Mouse (Mus musculus) kidney, postnatal 14 days (tissue): ENCODE data around the gene Tpcn2.
A peak's percentile ranks its signal among the peaks of the same experiment; 100 is the strongest.

Source experiments
- DNase-seq: peaks from one replicate; pipeline ENCODE4 v3.0.0; 2022; ENCODE audit warnings: mixed read lengths

The Tpcn2 gene

DNA sequence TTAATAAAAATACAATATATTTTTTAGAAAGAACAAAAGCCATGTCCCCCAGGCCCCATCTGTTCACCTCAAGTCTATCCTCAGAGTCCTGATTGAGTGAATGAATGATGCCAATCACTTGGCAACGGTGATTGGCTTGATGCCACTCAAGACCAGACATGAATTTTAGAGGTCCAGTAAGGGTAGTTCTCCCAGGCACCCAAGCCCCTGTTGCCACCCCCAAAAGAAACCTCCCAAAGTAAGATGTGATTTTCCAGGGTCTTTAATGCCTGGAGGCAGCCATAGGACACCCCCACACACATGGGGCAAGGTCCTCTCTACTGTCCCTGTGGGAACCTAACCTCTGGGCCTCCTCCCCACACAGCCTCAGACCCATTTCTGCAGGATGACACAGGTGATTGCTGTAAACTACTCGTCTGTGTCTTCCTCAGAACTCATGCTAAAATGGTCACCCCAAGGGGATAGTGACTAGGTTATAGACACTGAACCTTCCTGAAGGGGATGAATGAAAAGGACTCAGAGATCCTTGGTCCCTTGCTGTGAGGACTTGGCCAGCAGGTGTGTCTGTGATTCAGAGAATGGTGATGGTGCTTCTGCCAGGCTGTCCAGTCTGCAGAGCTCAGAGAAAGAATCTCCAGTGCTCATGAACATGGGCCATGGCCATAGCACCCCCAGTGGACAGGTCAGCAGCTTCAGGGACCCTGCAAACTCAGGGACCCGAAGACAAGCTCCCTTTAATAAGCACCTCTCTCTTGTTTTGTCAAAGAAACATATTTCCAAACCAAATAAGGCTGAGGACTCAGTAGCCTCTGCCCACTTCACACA is 15.1 kb upstream of the Tpcn2 start:
- DNase-seq: no peak

DNA sequence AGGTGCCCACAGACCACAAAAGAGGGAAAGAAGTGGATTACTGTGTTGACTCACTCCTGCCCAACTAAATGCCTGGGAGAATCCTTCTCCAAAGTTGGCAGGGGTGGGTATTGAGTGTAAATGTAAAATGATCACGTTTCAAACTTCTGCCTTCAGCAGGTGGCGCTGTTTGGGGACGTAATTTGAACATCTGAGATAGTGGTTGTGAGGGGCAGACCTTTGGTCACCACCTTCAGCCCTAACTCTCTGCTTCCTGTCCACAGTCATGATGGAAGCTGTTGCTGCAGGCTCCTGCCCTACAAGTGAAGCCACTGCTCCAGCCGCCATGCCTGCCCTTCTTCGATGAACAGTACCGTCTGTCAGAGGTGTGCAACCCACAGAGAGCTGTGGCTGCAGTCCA is 10.0 kb upstream of the Tpcn2 start:
- DNase-seq: no peak

DNA sequence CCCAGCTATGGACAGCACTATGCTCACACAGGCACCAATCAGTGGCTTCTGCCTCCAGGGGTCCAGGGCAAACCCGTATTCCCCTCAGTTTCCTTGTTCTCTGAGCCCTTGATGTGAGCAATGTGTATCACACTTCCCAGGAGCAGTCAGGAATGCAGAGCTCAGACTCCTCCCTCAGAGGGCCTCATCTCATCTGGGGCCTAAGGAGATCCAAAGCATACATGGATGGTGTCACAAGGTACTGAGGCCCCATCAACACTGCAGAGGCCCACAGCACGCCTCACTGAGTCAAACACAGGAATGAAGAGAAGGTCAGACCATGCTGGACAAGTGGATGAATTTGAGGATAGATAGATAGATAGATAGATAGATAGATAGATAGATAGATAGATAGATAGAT is 8.9 kb upstream of the Tpcn2 start:
- no peak for DNase-seq

DNA sequence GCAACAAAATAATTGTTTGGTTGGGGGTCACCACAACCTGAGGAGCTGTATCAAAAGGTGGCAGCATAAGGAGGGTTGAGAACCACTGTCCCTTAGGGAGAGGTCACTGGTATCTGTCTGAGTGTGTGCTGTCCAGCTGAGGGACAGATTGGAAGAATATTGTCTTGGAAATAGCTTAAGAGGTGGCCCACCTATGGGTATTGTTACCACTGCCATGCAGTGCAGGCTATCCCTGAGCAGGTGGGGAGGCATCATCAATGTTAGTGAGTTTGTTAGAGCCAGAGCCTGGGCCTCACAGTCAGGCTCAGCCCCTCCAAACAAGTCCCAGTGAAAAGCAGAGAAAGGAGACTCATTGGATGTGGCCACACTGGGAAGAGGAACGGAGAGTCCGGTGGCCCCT is 8.0 kb upstream of the Tpcn2 start:
- no peak for DNase-seq

DNA sequence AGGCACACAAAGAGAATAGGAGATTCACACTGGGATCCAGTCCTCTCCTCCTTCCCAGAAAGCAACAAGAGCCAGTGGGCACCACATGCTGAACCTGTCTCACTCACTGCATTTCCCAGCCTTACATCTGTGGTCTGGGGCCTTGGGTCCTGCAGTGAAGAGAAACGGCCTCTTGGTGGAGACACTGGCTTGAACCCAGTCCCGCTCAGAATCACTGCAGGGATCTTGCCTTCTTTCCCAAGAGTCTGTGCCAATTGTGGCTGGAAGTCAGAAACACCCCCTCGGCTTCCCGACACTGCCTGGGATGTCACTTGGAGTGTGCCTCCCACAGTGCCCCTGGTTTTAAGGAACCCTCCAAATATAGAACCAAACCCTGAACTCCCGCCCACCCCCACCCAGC is 5.5 kb upstream of the Tpcn2 start:
- peak; percentile 33 for DNase-seq

DNA sequence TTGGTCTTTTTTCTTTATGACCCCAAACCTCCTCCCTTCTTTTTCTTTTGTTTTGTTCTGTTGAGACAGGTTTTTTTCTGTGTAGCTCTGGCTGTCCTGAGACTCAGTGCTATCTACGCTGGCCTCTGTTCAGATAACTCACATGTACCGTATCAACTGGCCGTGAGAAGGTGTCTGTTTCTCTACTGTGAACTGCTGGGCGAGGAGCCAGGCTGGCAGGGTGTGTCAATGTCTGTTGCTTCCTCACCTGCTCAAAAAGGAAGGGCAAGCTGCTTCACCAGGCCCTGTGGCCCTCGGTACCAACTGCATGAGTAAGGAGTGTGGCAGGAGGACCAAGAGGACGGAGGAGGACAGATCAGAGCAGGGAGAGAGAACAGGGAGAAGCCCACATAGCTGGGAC is 3.6 kb upstream of the Tpcn2 start:
- no peak for DNase-seq

DNA sequence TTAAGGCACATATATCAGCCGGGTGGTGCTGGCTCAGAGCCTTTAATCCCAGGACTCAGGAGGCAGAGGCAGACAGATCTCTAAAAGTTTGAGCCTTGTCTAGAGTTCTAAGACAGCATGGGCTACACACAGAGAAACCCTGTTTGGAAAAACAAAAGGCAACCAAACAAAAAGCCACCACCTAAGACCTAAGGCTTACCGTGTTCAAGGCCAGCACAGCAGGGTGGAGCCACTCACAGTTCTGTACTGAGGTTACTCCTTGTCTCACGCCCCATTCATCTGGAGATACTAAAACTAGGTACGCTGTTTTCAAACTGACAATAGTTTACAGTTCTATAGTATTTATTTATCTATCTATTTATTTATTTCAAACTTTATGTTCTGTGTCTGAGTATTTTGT is 1.7 kb upstream of the Tpcn2 start:
- DNase-seq: no peak

DNA sequence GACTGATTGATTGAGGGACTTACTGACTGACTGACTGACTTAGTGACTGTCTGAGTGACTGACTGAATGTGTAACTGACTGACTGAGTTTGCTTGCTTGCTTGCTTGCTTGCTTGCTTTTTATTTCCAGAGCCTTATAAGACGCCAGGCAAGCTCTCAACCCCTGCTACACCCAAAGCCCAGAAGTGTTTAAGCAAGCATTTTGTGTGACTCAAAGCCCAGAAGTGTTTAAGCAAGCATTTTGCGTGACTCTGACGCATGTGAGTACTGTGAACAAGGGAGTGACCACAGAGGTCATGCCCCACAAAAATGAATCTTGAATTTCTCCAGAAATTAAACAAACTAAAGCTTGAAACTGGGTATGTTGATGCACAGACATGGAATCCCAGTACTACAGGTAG is 482 bp upstream of the Tpcn2 start:
- DNase-seq: no peak

DNA sequence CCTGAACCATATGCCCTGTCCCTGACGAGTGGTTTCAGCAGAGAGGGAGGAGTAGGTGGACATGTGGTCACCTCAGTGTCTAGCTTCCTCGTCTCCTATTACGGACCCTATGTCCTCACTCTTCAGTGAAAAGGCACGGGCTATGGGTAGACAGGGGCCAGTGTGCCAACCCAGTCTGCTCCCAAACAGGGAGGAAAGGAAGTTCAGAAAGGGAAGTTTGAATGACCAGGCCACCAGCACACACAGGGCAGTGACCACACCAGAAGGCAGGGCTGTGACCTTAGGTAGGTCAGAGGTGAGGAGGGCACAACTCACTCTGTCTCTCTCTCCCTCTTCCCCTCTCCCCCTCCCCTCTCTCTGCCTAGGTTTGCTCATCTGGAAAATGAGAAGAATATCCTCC is 770 bp downstream of the Tpcn2 start:
- DNase-seq: no peak

DNA sequence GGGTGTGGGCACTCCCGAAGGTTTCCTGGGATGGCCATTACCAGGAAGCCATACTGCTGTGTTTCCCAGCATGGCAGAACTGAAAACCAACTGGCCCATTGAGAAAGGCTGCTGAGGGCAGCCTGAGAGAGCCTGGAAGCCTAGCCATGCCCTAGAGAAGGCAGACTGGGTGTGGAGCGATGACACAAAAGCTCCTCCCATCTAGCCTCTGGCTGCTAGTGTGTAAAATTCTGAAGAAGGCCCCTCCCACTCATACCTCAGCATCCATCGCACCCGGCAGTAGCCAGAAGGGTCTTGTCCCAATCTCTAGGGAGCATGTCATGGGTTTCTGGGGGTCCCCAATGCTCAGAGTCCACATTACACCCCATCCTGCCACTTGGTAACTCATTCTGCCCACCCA is 2.4 kb downstream of the Tpcn2 start:
- no peak for DNase-seq

DNA sequence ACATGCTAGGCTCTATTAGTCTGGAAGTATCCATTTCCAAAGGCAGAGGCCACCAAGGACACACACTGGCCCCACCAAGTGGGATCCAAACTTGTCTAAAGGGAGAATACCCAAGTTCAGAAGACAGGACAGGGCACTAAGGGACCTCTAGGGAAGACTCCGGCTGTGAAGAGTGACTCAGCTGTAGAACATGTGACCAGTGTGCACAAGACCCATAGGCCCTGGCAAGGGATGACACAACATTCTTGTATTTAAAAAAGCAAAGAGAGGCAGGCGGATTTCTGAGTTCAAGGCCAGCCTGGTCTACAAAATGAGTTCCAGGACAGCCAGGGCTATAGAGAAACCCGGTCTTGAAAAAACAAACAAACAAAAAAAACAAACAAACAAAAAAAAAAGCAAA is 8.3 kb downstream of the Tpcn2 start:
- DNase-seq: no peak

DNA sequence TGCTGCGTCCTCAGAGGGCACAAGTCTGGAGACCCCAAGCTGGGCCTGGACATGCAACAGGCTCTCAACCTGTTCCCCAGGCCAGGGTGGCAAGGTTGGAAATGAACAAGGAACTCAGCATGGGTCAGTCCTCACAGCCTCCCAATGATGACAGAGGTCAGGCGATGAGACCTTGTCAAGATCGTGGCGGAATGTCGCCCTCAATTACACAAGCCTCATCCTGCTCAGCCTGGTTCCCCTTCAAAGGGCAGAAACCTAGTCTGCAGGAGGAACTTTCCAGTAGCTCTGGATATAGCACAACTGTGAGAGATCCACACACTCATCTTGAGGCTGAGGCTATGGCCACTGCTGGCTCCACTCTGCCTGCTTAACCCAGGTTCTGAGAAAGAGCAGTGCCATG is 12.9 kb downstream of the Tpcn2 start:
- no peak for DNase-seq

DNA sequence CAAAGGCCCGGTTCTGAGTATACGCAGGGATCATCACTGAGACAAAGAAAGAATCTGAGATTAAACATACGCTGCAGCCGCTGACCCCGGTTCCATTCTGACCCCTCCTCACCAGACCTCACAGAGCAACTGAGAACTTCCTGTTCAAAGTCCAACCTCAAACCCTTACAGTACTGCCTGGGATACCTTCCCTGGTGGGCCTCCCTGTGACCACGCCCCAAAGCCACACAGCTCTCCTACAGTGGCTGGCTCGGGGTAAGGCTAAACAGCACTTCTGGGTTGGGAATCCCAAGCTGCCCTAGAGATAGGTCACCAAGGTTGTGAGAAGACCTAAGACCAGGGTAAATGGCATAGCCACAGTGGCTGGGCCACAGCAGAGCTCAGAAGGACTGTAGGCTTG is 14.9 kb downstream of the Tpcn2 start:
- no peak for DNase-seq

DNA sequence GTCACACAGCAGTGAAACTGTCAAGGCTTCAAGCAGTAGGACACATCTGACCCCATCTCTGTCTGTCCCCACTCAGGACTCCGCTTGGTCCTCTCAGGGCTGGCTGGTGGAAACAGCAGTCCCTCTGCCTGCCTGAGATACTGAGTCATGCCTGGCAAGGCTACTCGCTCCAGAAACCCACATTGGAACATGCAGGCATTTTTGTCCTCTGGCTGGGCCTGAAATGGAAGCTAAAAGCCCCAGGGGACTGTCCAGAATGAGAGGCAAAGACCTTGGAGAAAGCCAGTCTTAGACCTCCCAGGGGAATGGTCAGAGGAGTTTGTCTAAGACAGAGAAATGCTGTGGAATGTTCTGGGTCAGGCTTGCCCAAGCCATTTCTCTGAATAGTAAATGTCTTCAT is 17.8 kb downstream of the Tpcn2 start:
- peak; percentile 57 for DNase-seq

DNA sequence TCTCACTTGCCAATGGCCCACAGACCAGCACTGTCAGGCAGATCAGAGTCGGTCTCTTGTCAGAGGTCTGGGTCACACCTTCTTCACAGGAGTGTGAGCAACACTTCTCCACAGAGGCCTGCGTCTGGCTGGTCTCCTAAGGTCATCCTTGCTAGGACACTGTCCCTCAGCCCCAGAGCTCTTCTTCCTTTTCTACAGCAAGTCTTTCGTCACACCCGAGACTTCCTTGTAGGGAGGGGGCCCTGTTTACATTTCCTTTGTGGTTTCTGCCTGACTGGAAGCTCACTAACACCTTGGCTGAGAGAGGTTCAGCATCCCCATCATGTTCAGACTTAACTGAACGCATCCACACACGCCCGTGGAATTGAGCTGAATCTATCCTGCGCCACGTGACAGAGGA is 19.6 kb downstream of the Tpcn2 start:
- DNase-seq: no peak

DNA sequence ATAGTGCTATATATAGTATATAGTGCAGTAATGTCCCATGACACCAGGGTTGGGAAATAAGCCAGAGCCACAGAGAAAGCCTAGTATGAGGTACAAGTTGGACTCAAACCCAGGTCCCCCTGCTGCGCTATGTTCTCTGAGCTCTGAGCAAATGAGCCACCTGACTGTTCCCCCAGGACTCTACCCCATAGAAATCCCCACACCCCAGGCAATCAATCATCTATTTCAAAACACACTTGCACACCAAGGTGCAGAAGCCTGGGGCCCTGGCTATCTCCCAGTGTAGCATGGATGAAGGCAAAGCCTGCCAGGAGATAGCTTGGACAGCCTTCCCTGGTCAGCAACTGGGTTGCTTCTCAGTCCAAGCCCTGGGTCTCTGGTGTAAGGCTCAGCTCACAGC is 27.7 kb downstream of the Tpcn2 start:
- no peak for DNase-seq

DNA sequence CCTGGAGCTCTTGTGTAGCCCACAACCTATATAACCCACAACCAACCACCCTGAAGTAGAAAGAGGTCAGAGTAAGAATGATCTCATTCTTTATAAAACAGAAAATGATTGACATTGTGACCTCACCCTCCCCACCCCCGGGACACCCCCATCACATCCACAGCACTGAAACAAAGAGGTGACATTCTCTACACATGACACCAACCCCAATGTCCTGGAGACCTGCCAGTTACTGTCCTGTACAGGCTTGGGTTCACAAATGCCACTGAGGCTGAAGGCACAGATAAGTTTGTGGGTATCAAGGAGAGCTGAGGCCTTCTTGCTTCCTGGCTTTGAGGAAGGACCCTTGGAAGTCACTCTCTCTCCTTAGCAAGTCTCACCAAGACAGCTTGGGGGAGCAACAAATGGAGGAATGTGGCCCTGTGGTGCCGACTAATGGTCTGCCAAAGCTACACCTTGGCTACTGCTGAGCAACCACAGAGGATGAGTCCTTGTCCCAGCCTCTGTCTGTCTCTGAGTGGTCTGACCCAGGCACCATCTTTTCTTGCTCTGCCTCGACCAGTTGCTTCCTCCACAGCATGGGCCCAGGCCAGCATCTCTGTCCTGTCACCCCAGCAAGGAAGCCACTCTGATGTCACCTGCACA is 29.7 kb downstream of the Tpcn2 start:
- no peak for DNase-seq

DNA sequence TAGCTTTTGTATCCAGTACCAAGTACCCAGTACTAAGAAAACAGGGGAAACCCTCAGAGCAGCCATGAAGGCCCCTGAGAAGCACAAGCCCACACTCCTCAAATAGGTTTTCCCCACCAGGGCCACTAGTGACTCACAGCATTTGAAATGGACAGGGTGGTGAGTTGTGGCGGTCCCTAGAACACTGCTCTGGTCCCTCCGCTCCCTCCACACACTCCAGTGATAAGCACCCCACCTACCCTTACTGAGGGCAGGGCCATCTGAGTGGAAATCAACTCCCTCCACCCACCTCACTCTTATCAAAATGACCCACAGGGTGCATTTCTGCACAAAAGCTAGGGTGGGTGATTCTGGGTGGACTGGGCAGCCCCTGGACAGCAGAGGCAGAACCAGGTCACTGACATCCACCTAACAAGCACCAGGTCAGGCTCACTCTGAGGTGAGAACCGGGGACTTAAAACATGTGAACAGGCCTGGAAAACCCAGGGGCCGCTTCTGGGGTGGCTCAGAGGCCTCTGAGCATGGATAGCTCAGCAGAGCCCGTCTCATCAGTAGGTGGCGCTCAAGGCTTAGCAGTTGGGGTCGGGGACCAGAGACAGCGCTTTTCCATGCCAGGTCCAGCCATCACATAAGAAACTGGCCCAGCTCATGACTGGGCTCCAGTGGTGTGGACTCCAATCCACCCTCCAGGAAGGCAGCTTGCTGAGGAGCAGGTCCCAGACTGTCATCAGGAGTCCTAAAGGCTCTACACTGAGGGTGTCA is 30.9 kb downstream of the Tpcn2 start:
- DNase-seq: peak; percentile 81

DNA sequence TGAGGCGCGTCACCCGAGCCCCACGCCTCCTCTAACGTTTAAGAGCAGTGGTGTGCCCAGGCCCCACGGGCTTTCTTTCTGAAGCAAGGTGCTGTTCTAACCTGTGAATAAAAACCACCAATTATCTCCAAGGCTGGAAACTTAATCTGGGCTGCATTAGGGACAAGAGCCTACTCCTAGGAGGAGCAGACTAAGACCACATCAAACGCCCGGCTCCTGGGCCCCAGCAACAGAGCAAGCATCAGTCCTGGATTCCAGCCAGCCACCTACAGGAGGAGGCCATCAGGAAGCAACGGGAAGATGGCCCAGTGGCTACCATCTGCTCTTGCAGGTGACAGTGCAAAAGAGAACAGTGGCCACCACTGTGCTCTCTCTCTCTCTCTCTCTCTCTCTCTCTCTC is 33.6 kb downstream of the Tpcn2 start:
- DNase-seq: no peak

DNA sequence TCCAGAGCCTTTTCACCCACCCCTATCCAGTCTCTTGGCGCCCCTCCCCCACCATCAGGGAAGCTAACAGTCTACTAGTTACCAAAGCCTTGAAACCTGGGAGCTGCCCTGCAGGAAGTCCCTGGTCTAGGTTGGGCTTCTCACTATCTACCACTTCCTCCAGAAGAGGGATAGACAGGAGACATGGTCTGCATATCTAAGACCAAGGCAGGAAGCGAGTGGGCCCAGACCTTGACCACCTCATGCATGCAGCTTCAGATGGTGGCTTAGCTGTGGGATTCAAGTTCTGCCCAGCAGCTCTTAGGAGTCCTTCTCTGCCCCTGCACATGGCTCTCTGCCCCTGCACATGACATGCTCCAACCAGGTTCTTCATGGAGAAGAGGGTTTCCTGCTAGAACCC is 34.9 kb downstream of the Tpcn2 start:
- DNase-seq: no peak

DNA sequence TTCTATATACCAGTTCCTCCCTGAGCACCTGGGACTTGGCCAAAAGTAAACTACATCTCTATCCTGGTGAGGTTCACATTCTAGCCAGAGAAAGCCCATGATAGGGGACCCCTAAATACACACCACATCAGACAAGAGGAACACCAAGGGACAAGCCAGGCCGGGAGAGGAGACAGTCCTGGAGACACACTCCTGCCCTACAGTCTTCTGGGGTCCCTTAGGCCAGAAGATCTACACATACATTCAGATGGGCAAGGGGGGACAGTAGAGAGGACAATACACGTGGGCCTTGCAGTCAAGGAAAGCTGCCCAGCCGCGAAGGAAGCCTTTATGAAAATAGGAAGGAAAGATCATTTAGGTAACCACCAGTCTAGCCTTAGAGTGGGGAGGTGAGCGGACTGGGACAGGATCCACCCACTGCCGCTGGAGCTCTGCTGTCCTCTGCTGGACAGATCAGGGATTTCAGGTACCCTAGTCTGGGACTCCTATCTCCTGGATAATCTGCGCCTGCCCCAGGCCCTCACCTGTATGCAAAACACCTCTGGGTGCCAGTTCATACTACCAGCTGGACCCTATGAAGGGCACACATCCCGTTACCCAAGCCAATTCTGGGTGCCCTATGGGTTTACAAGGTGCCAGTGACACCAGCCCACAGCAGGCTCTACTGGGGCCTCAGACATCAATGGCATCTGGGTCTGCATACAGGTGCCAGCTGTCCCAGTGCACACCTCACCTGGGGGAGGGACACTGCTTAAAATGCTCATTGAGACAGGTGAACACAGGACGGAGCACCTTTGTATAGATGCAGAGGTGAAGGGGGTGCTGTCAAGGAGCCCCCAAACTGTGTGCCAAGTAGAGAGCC is 40.7 kb downstream of the Tpcn2 start:
- DNase-seq: peak; percentile 90

DNA sequence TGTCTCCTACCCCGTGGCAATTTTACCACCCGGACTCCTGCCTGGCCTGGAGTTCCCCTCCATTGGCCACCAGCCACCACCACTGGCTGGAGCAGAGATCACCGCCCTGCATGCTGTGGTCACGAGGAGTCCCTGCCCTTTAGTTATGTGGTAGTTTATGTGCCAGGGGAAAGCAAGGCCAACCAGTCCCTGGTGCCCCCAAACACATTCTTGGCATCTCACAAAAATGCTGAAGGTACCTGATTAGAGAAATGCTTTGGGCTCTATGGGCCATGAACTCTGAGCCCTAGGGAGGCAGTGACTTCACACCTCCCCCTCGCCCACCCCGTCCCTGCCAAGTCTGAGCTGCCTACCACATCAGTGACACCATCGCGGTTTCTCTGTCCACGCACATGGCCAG is 41.8 kb downstream of the Tpcn2 start:
- peak; percentile 90 for DNase-seq

DNA sequence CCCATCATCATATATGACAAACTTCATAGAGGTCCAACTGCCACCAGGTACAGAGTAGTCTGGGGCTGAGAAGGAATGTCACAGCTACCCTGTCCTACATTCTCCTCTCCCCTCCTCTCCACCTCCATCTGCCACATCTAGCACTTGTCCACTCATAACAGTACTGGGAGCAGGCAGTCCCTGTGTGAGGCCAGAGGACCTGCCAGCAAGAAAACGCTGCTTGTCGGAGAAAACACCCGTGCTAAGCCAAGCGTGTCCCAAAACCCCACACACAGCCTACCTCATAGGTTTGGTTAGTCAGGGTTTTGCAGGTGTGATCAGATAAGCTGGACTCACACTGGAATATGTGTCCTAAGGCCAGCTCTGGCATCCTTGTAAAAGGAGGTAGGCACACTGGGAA is 42.9 kb downstream of the Tpcn2 start:
- no peak for DNase-seq
